Mouse (Mus musculus) limb, embryonic 12.5 days (tissue): Measurements from ENCODE around the gene Tnrc6a. TPM values are rescaled to one million over a fixed set of nuclear protein-coding genes. Genes with fewer than 3 reads are reported as not detected.
A peak's percentile ranks its signal among the peaks of the same experiment; 100 is the strongest.

Experiments used
- ATAC-seq: fragments of 200-750 bp; cut with Nextera tagmentation; 2 replicates; pipeline ENCODE4 v1.8.0; 2017; ENCODE audit warnings: low read depth, moderate TSS enrichment; ENCODE audit not compliant: insufficient number of reproducible peaks, insufficient read depth, low FRiP score, low TSS enrichment
- H3K27ac ChIP-seq: fragments of 300-500 bp; sonication (generic); 2 replicates; pipeline ENCODE4 v1.5.1; 2016; ENCODE audit warnings: mild to moderate bottlenecking, moderate library complexity
- H3K27me3 ChIP-seq: fragments of 300-500 bp; sonication (generic); 2 replicates; pipeline ENCODE4 v1.6.1; 2016; ENCODE audit warnings: mild to moderate bottlenecking, moderate library complexity
- H3K36me3 ChIP-seq: fragments of 300-500 bp; sonication (generic); 2 replicates; pipeline ENCODE4 v1.6.1; 2016; ENCODE audit warnings: mild to moderate bottlenecking, moderate library complexity
- H3K4me1 ChIP-seq: fragments of 300-500 bp; sonication (generic); replicated peaks from 2 replicates; pipeline ENCODE4 v1.6.1; 2016
- H3K4me2 ChIP-seq: fragments of 300-500 bp; sonication (generic); 2 replicates; pipeline ENCODE4 v1.6.1; 2016; ENCODE audit warnings: mild to moderate bottlenecking, moderate library complexity
- H3K4me3 ChIP-seq: fragments of 300-500 bp; sonication (generic); replicated peaks from 2 replicates; pipeline ENCODE4 v1.5.1; 2016; ENCODE audit warnings: mild to moderate bottlenecking
- H3K9ac ChIP-seq: fragments of 300-500 bp; sonication (generic); replicated peaks from 2 replicates; pipeline ENCODE4 v1.6.1; 2016; ENCODE audit warnings: mild to moderate bottlenecking, moderate library complexity
- H3K9me3 ChIP-seq: fragments of 300-500 bp; sonication (generic); 2 replicates; pipeline ENCODE4 v1.6.1; 2016; ENCODE audit warnings: mild to moderate bottlenecking, moderate library complexity
- WGBS: fragments of 180-500 bp; shearing (Covaris S2); methylation state at CpG from one replicate; pipeline ENCODE4 v1.1.7; 2016; 5-methylcytosine and 5-hydroxymethylcytosine counted together
- polyA plus RNA-seq: library from polyadenylated mRNA; unstranded; fragments of >200 nt; fragmentation: Nextera tagmentation; extraction: Ambion mirVana; gene quantifications from 2 replicates; pipeline ENCODE4 v1.2.1, GENCODE M21; 2016

Tnrc6a gene
- polyA plus RNA-seq, 1 experiment from 2014 or later = 81.0 TPM

DNA sequence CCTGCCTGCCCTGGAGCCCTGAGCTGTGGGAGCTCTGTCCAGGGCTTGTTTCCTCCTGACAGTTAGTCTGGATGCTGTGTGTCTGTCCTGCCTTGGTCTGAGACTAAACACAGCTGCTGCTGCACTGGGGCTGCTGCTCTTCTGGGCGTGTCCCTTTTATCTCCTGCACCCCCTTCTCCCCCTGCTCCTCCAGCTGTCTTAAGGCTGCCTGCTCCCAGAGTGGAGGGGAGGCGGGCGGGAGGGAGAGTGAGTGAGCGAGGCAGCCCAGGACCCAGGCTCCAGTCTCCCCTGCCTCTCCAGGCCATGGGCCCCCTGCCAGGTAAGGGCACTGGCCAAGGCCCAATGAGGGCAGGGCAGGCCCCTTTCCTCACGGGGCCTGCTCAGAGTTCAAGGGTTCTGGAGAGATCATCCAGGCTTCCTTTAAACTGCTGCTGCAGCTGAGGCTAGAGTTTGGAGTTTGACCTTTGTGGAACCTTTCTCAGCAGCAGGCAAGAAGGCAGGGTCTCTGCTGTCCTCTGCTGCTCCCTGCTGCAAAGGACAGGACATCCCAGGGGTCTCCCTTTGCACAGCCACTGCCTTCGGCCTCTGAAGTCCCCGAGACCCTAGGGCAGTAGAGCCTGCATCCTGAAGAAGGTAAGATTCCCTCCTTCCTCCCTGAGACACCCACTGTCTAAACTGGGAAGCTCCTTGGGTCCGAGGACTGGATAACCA, 90.8 kb downstream of the Tnrc6a start, which contains the start of gene Slc5a11:
Gene Slc5a11 (plus strand): TSS at position 416 of the 711 bp plus-strand sequence.
- no peaks in the 10 kb centered on the region for H3K27me3 ChIP-seq
- WGBS = 32% methylated on average over 8 of the region's 8 CpGs
- H3K9me3 ChIP-seq = no peaks in the 10 kb centered on the region
- H3K4me2 ChIP-seq = no peak within 1 kb of the TSS
- no peak within 1 kb of the TSS for H3K27ac ChIP-seq
- H3K4me3 ChIP-seq = no peak within 1 kb of the TSS
- 0 out of 2 replicates have a peak within 1 kb of the TSS, but pooled peaks have one; percentile 8 for H3K9ac ChIP-seq
- H3K36me3 ChIP-seq = no peaks in the 10 kb centered on the region
- ATAC-seq = 0 out of 2 replicates have a peak, but pooled peaks have one; percentile 56
- H3K4me1 ChIP-seq = peaks cover 20% of the 10 kb centered on the region

GRCm38 (mm10) chr7:123215138-123215537, 91.5 kb downstream of the Tnrc6a start:
- no peak overlapping the region for H3K4me2 ChIP-seq
- no peak for ATAC-seq
- no peak overlapping the region for H3K4me3 ChIP-seq
- WGBS = 60% methylated on average over 2 of the region's 2 CpGs
- no peaks in the 10 kb centered on the region for H3K9me3 ChIP-seq
- H3K27me3 ChIP-seq = no peaks in the 10 kb centered on the region
- H3K4me1 ChIP-seq = peaks cover 26% of the 10 kb centered on the region
- H3K9ac ChIP-seq = no peak overlapping the region
- no peak overlapping the region for H3K27ac ChIP-seq
- H3K36me3 ChIP-seq = no peaks in the 10 kb centered on the region

DNA sequence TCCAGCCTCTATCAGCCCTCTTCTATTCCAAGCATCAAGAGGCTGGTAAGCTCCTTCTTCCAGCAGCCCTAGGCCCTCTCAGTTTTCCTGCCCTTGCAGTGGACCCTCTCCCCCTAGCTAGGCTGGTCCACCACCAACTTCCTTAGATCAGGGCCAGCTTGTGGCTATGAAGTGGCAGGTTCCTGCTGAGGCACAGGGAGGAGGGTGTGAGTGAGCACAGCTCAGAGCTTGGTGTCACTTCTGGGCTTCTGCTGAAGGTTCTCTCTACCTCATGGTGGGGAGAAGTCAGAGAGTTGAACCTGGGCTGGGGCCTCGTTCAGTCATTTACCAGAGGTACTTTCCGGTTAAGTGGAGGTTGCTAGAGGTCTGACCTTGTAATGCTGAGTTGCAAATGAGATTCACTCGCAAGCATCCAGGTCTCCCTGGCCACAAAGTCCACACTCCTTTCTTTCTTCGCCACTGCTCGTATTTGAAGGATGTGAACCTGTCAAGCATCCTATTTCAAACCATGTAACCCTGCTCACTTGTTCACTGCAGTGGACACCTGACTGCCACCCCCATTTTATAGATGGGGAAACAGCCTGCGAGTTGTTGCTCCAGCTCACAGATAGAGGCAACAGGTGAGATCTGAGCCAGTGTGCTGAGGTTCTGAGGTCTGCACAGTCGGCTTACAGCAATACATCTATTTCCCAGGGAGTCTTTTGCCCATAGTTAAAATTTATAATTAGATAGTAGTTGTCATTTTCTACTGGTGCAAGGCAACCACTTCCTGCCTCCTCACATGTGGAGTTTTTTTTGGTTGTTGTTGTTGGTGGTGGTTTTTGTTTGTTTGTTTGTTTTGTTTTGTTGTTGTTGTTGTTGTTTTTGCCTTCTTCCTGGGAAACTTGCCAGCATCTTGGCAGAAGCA, 94.0 kb downstream of the Tnrc6a start:
- no peaks in the 10 kb centered on the region for H3K27me3 ChIP-seq
- peaks cover 34% of the 10 kb centered on the region for H3K4me1 ChIP-seq
- H3K4me2 ChIP-seq = no peak overlapping the region
- H3K4me3 ChIP-seq = no peak overlapping the region
- no peaks in the 10 kb centered on the region for H3K36me3 ChIP-seq
- H3K9ac ChIP-seq = no peak overlapping the region
- ATAC-seq = no peak
- no peaks in the 10 kb centered on the region for H3K9me3 ChIP-seq
- WGBS = 75% methylated on average over 7 of the region's 7 CpGs
- H3K27ac ChIP-seq = no peak overlapping the region

- peaks cover 34% of the 10 kb centered on the region for H3K4me1 ChIP-seq
- H3K9ac ChIP-seq = no peak overlapping the region; the same call in 1 of the 2 replicates
- WGBS = 54% methylated on average over 6 of the region's 6 CpGs
- no peaks in the 10 kb centered on the region for H3K9me3 ChIP-seq
- H3K27me3 ChIP-seq = no peaks in the 10 kb centered on the region
- no peak for ATAC-seq
- no peak overlapping the region for H3K4me3 ChIP-seq
- H3K4me2 ChIP-seq = no peak overlapping the region
- H3K27ac ChIP-seq = 0 out of 2 replicates have a peak overlapping the region, but pooled peaks have one; percentile 29
- no peaks in the 10 kb centered on the region for H3K36me3 ChIP-seq
Observed at GRCm38 (mm10) chr7:123218620-123219019, 94.9 kb downstream of the Tnrc6a start.

- Histone ChIP-seq H3K4me3 (no peak overlapping the region), H3K27ac (peak overlapping the region; percentile 35; the same call in 1 of the 2 replicates), H3K9ac (no peak overlapping the region), H3K36me3 (no peaks in the 10 kb centered on the region), H3K9me3 (no peaks in the 10 kb centered on the region), H3K4me2 (no peak overlapping the region), H3K27me3 (no peaks in the 10 kb centered on the region), H3K4me1 (peaks cover 24% of the 10 kb centered on the region)
- peak; percentile 79; the same call in 1 of the 2 replicates for ATAC-seq
- WGBS = 61% methylated on average over 13 of the region's 13 CpGs
Observed at GRCm38 (mm10) chr7:123219781-123220632, 96.3 kb downstream of the Tnrc6a start.

- 68% methylated on average over 2 of the region's 2 CpGs for WGBS
- Histone ChIP-seq H3K9me3 (no peaks in the 10 kb centered on the region), H3K27me3 (no peaks in the 10 kb centered on the region), H3K4me2 (no peak overlapping the region), H3K4me1 (peaks cover 21% of the 10 kb centered on the region), H3K9ac (no peak overlapping the region), H3K27ac (no peak overlapping the region), H3K4me3 (no peak overlapping the region), H3K36me3 (no peaks in the 10 kb centered on the region)
- no peak for ATAC-seq
Observed at GRCm38 (mm10) chr7:123220633-123220942, 96.9 kb downstream of the Tnrc6a start.

- Histone ChIP-seq H3K27ac (no peak overlapping the region), H3K27me3 (no peaks in the 10 kb centered on the region), H3K4me2 (no peak overlapping the region), H3K4me1 (peaks cover 17% of the 10 kb centered on the region), H3K36me3 (no peaks in the 10 kb centered on the region), H3K4me3 (no peak overlapping the region), H3K9ac (no peak overlapping the region), H3K9me3 (no peaks in the 10 kb centered on the region)
- ATAC-seq = no peak
- 84% methylated on average over 9 of the region's 9 CpGs for WGBS
Observed at GRCm38 (mm10) chr7:123224076-123224475, 100.4 kb downstream of the Tnrc6a start.

DNA sequence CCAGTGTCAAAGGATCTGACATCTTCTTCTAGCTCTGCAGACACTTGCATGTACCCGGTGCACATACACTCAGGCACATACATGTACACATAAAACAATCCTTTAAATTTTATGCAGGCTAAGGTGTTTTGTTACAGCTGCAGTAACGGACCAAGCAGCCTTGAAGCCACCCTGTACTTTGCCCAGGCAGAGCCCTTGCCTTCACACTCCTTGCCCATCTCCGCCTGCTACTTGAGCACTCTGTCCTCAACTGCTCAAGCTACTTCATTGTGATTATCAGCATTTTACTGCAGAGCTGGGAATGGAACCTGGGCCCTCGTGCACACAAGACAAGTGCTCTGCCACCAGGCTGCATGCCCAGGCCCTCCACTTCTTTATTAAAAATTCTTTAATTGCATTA, 101.5 kb downstream of the Tnrc6a start:
- Histone ChIP-seq H3K4me1 (peaks cover 8% of the 10 kb centered on the region), H3K27me3 (no peaks in the 10 kb centered on the region), H3K36me3 (no peaks in the 10 kb centered on the region), H3K27ac (no peak overlapping the region), H3K9ac (no peak overlapping the region), H3K4me2 (no peak overlapping the region), H3K9me3 (no peaks in the 10 kb centered on the region), H3K4me3 (no peak overlapping the region)
- WGBS = 80% methylated on average over 4 of the region's 4 CpGs
- no peak for ATAC-seq

GRCm38 (mm10) chr7:123235449-123235848, 111.8 kb downstream of the Tnrc6a start:
- no peak overlapping the region for H3K4me2 ChIP-seq
- 24% methylated on average over 4 of the region's 4 CpGs for WGBS

GRCm38 (mm10) chr7:123238621-123239020, 114.9 kb downstream of the Tnrc6a start:
- H3K4me2 ChIP-seq = no peak overlapping the region
- H3K9ac ChIP-seq = no peak overlapping the region
- no peaks in the 10 kb centered on the region for H3K9me3 ChIP-seq
- H3K36me3 ChIP-seq = no peaks in the 10 kb centered on the region
- no peak overlapping the region for H3K27ac ChIP-seq
- no peaks in the 10 kb centered on the region for H3K4me1 ChIP-seq
- 92% methylated on average over 4 of the region's 4 CpGs for WGBS
- no peaks in the 10 kb centered on the region for H3K27me3 ChIP-seq
- H3K4me3 ChIP-seq = no peak overlapping the region
- ATAC-seq = no peak

More at GRCm38 (mm10) chr7:123235449-123235848, 111.8 kb downstream of the Tnrc6a start:
- Histone ChIP-seq H3K27ac (no peak overlapping the region), H3K27me3 (no peaks in the 10 kb centered on the region), H3K36me3 (no peaks in the 10 kb centered on the region), H3K9me3 (no peaks in the 10 kb centered on the region), H3K4me3 (no peak overlapping the region), H3K4me1 (no peaks in the 10 kb centered on the region), H3K9ac (no peak overlapping the region)
- ATAC-seq = no peak

GRCm38 (mm10) chr7:123240064-123240463, 116.4 kb downstream of the Tnrc6a start:
- no peak for ATAC-seq
- H3K27ac ChIP-seq = no peak overlapping the region
- WGBS = 68% methylated on average over 6 of the region's 6 CpGs

More at GRCm38 (mm10) chr7:123240064-123240463, 116.4 kb downstream of the Tnrc6a start:
- Histone ChIP-seq H3K36me3 (no peaks in the 10 kb centered on the region), H3K9ac (no peak overlapping the region), H3K27me3 (no peaks in the 10 kb centered on the region), H3K4me1 (no peaks in the 10 kb centered on the region), H3K4me3 (no peak overlapping the region), H3K4me2 (no peak overlapping the region), H3K9me3 (no peaks in the 10 kb centered on the region)
